Mouse (Mus musculus): ENCODE measurements at regions not wholly inside any gene's neighbourhood (a gene's known extent, or its start where the extent isn't known, plus 50 kb on each side); places are given as distances from the start of the nearest gene placed in this dataset.

DNA sequence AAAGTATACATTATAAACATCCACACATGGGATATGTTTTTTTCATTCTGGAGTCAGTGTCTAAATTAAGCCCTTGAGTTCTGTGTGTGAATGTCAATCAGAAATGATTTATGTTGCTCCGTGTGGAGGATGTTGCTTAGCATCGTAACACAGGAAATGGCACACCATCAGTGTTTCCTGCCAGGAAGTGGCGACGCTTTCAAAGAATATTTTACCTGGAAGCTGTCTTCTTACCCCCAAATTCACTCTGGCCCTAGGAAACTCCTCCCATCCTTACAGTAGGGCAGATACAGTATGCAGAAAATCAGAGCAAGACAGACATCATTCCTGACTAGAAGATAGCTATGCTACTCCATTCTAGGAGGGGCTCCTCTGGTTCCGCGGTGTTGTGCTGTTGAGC, 145.1 kb upstream of the L3mbtl3 start:
- TF ChIP-seq TAL1 (IDR thresholded peaks at IDR 0.05; ENCODE audit: low read length) = no peak
- no peak for TF ChIP-seq GATA1 (IDR thresholded peaks at IDR 0.05; ENCODE audit: low read length)
- no peaks in the 10 kb centered on the region for H3K9me3 ChIP-seq (ENCODE audit: control insufficient read depth, low read length)
- no peaks in the 10 kb centered on the region for H3K4me1 ChIP-seq (ENCODE audit: control insufficient read depth)
- no peaks in the 10 kb centered on the region for H3K36me3 ChIP-seq (ENCODE audit: control insufficient read depth)
- no peaks in the 10 kb centered on the region for H3K27me3 ChIP-seq (ENCODE audit: control insufficient read depth)
- H3K4me3 ChIP-seq (replicated peaks) = no peak overlapping the region

DNA sequence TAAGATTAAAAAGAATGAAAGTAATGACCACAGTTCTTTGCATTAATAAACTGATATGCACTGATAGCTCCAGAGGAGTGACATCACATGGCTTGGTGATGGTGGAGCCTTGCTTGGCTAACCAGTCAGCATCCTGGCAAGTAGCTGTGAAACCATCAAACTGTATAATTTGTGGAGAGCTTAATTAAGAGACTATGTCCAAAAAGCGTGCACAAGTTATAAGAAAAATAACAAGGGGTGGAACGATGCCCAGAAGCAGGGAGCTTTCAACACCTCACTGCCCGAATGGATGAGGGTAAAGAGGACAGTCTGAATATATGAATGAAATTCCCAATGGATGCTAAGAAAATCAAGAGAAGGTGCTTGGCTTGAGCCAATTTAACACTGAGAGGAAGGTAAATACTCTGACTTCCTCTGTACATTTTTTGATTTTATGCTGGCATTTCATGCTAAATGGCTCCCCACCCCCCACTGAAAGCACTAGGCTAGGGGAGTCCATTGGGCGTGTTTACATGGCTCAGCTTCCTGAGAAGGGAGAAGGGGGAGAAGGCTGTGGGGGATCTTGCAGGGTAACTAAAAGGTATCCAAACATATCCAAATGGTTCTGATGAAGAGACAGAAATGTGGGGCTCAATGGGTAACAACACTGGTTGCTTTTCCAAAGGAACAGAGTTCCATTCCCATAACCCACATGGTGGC, 150.2 kb upstream of the L3mbtl3 start:
- Histone ChIP-seq H3K36me3 (ENCODE audit: control insufficient read depth) (no peaks in the 10 kb centered on the region), H3K4me1 (ENCODE audit: control insufficient read depth) (no peaks in the 10 kb centered on the region), H3K27me3 (ENCODE audit: control insufficient read depth) (no peaks in the 10 kb centered on the region), H3K4me3 (replicated peaks) (no peak overlapping the region), H3K9me3 (ENCODE audit: control insufficient read depth, low read length) (no peaks in the 10 kb centered on the region)
- TF ChIP-seq GATA1 (IDR thresholded peaks at IDR 0.05; ENCODE audit: low read length) (no peak), TAL1 (IDR thresholded peaks at IDR 0.05; ENCODE audit: low read length) (no peak)

DNA sequence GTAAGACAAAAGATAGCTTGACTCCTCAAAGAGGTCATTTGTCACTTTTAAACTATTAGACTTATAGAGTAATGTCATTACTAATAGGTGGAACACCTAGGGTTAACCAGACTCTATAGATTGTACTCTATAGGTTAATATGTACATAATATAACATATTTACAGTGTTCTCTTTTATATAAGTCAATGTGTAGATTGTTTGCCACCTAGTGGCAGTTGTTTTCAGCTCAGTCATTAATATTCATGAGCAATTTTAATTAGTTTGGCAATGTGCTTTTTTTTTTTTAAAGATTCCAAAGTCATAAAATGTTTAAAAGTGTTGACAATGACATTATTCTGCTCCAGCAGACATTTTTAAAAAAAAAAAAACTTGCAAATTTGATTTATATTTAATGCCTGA, 164.4 kb upstream of the L3mbtl3 start:
- Histone ChIP-seq H3K27me3 (ENCODE audit: control insufficient read depth) (no peaks in the 10 kb centered on the region), H3K9me3 (ENCODE audit: control insufficient read depth, low read length) (no peaks in the 10 kb centered on the region), H3K36me3 (ENCODE audit: control insufficient read depth) (no peaks in the 10 kb centered on the region), H3K4me3 (replicated peaks) (no peak overlapping the region), H3K4me1 (ENCODE audit: control insufficient read depth) (no peaks in the 10 kb centered on the region)
- TF ChIP-seq TAL1 (IDR thresholded peaks at IDR 0.05; ENCODE audit: low read length) (no peak), GATA1 (IDR thresholded peaks at IDR 0.05; ENCODE audit: low read length) (no peak)

DNA sequence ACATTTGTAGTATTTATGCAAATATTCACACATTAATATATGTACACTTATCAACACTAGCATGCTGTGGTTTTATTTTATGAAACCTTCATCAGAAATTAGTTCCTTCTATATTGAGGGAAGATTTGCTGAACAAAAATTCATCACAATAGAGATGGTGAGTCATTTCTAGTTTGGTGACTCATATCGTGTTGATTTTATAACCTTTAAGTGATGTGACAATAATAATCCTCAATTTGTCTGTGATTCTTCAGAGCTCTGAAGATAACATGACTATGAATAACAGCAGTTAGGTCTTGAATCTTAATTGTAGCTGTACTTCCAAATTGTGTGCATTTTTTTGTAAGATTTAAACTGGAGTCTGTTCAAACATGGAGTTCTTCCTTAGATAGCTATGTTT, 168.3 kb upstream of the L3mbtl3 start:
- no peak for TF ChIP-seq TAL1 (IDR thresholded peaks at IDR 0.05; ENCODE audit: low read length)
- TF ChIP-seq GATA1 (IDR thresholded peaks at IDR 0.05; ENCODE audit: low read length) = no peak
- Histone ChIP-seq H3K36me3 (ENCODE audit: control insufficient read depth) (no peaks in the 10 kb centered on the region), H3K27me3 (ENCODE audit: control insufficient read depth) (no peaks in the 10 kb centered on the region), H3K4me1 (ENCODE audit: control insufficient read depth) (no peaks in the 10 kb centered on the region), H3K4me3 (replicated peaks) (no peak overlapping the region), H3K9me3 (ENCODE audit: control insufficient read depth, low read length) (no peaks in the 10 kb centered on the region)

DNA sequence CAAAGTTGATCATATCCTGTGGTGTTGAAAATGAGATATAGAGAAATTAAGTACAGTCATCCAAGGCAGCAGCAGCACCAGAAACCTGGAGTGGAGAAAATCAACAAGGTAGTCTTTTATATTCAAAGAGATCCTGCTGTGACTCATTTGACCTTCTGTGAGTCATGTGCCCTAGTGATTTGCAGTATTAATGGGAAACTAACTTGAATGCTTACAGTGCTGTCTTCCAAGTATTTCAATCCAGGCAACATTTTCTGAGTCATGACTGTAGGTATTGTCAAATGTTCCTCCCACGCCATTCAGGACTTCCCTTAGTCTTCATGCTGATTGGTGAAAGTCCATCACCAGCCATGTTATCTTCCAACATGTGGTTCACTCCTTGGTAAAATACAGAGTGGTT, 169.0 kb upstream of the L3mbtl3 start:
- no peaks in the 10 kb centered on the region for H3K4me1 ChIP-seq (ENCODE audit: control insufficient read depth)
- H3K9me3 ChIP-seq (ENCODE audit: control insufficient read depth, low read length) = no peaks in the 10 kb centered on the region
- H3K36me3 ChIP-seq (ENCODE audit: control insufficient read depth) = no peaks in the 10 kb centered on the region
- no peak overlapping the region for H3K4me3 ChIP-seq (replicated peaks)
- no peak for TF ChIP-seq GATA1 (IDR thresholded peaks at IDR 0.05; ENCODE audit: low read length)
- no peak for TF ChIP-seq TAL1 (IDR thresholded peaks at IDR 0.05; ENCODE audit: low read length)
- no peaks in the 10 kb centered on the region for H3K27me3 ChIP-seq (ENCODE audit: control insufficient read depth)

DNA sequence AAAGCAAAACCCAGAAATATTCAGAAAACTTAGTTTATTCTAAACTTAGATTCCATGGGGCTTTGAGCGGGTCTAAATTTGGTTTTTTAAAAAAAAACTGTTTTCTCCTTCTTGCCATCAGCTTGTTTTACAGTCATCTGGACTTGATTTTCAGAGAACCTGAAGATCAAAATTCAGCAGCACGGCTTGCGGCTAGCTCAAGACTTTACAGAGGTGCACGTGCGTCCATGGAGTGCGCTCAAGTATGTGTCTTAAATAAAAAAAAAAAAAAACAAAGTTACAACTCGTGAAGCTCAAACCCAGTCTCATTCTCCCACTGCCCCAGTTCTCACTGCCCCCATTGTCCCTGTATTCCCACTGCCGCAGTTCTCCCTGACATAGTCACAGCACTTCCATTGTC, 180.5 kb upstream of the L3mbtl3 start:
- Histone ChIP-seq H3K36me3 (ENCODE audit: control insufficient read depth) (no peaks in the 10 kb centered on the region), H3K4me1 (ENCODE audit: control insufficient read depth) (no peaks in the 10 kb centered on the region), H3K9me3 (ENCODE audit: control insufficient read depth, low read length) (no peaks in the 10 kb centered on the region), H3K27me3 (ENCODE audit: control insufficient read depth) (no peaks in the 10 kb centered on the region), H3K4me3 (replicated peaks) (no peak overlapping the region)
- TF ChIP-seq TAL1 (IDR thresholded peaks at IDR 0.05; ENCODE audit: low read length) (no peak), GATA1 (IDR thresholded peaks at IDR 0.05; ENCODE audit: low read length) (no peak)

DNA sequence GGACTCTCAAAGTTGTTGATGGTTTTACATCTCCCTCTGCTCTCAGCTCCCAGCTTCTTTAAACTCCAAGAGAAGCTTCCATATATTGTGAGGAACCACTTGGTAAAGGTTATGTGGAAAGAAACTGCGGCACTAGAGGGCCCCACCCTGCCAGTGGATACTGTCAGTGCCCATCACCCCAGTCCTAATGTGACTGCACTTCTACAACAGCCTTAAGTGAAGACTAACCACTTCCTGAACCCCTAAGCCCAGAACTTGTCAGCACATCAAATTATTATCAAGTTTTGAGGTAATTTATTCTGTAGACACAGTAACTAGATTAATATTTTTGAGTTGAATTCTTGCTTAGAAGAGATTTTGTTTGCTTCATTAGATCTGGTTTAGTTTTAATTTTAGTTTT, 182.3 kb upstream of the L3mbtl3 start:
- Histone ChIP-seq H3K27me3 (ENCODE audit: control insufficient read depth) (no peaks in the 10 kb centered on the region), H3K4me3 (replicated peaks) (no peak overlapping the region), H3K9me3 (ENCODE audit: control insufficient read depth, low read length) (no peaks in the 10 kb centered on the region), H3K36me3 (ENCODE audit: control insufficient read depth) (no peaks in the 10 kb centered on the region), H3K4me1 (ENCODE audit: control insufficient read depth) (no peaks in the 10 kb centered on the region)
- TF ChIP-seq GATA1 (IDR thresholded peaks at IDR 0.05; ENCODE audit: low read length) (no peak), TAL1 (IDR thresholded peaks at IDR 0.05; ENCODE audit: low read length) (no peak)

DNA sequence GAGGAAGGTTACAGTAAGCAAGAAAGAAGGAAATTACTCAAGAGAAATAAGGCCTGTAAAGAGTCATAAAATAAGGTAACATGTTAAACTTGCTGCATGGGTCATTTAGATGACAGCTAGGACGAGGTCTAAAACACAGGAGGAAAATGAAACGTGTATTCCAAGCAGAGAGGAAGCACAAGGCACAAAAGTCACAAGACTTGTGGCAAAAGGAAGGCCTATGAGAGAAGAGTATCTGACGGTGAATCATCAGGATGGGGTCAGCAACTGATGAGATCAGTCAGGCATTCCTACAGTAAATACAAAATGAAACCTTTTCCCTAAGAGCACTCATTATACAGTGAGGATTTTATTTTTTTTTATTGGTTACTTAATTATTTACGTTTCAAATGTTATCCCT, 183.6 kb upstream of the L3mbtl3 start:
- H3K27me3 ChIP-seq (ENCODE audit: control insufficient read depth) = no peaks in the 10 kb centered on the region
- no peaks in the 10 kb centered on the region for H3K36me3 ChIP-seq (ENCODE audit: control insufficient read depth)
- no peak overlapping the region for H3K4me3 ChIP-seq (replicated peaks)
- H3K9me3 ChIP-seq (ENCODE audit: control insufficient read depth, low read length) = no peaks in the 10 kb centered on the region
- H3K4me1 ChIP-seq (ENCODE audit: control insufficient read depth) = no peaks in the 10 kb centered on the region
- TF ChIP-seq GATA1 (IDR thresholded peaks at IDR 0.05; ENCODE audit: low read length) (no peak), TAL1 (IDR thresholded peaks at IDR 0.05; ENCODE audit: low read length) (no peak)

DNA sequence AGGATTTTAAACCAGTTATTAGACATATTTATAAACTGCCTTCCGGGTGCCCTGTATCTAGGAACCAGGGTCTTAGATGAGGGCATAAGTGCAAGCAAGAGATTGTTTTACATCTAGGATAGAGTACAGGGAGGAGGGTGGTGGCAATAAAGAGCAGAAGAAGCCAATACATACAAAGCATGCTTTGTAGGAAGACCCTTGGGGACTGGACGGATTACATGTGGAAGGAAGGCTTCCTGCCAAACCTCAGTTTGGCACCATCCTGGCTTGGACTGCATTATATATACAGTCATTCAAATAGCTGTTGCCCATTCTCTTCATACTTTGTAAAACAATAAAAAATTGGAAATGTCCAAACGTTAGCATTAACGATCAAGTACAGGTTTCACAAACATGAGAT, 184.7 kb upstream of the L3mbtl3 start:
- TF ChIP-seq TAL1 (IDR thresholded peaks at IDR 0.05; ENCODE audit: low read length) = no peak
- TF ChIP-seq GATA1 (IDR thresholded peaks at IDR 0.05; ENCODE audit: low read length) = no peak
- Histone ChIP-seq H3K36me3 (ENCODE audit: control insufficient read depth) (no peaks in the 10 kb centered on the region), H3K9me3 (ENCODE audit: control insufficient read depth, low read length) (no peaks in the 10 kb centered on the region), H3K27me3 (ENCODE audit: control insufficient read depth) (no peaks in the 10 kb centered on the region), H3K4me1 (ENCODE audit: control insufficient read depth) (no peaks in the 10 kb centered on the region), H3K4me3 (replicated peaks) (no peak overlapping the region)

DNA sequence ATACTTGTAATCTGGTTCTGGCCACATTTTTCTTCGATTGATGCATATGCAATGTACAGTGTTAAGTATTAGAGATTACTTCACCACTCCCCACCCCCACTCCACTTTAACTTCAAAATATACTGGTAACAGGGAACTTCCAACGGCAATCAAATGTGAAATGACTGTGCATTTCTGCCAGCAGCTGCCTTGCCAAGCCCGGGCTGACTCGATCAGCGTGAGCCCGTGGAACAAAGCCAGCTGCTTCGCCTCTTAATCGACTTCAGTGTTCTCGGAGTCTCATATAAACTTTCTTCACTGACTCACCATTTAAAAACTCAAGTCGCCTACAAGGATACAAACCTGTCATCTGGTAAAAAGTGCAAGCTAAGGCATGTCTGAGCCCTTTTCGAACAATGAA, 188.7 kb upstream of the L3mbtl3 start:
- no peak for TF ChIP-seq TAL1 (IDR thresholded peaks at IDR 0.05; ENCODE audit: low read length)
- Histone ChIP-seq H3K9me3 (ENCODE audit: control insufficient read depth, low read length) (no peaks in the 10 kb centered on the region), H3K4me1 (ENCODE audit: control insufficient read depth) (no peaks in the 10 kb centered on the region), H3K27me3 (ENCODE audit: control insufficient read depth) (no peaks in the 10 kb centered on the region), H3K36me3 (ENCODE audit: control insufficient read depth) (no peaks in the 10 kb centered on the region), H3K4me3 (replicated peaks) (no peak overlapping the region)
